In the genomic region with DNA sequence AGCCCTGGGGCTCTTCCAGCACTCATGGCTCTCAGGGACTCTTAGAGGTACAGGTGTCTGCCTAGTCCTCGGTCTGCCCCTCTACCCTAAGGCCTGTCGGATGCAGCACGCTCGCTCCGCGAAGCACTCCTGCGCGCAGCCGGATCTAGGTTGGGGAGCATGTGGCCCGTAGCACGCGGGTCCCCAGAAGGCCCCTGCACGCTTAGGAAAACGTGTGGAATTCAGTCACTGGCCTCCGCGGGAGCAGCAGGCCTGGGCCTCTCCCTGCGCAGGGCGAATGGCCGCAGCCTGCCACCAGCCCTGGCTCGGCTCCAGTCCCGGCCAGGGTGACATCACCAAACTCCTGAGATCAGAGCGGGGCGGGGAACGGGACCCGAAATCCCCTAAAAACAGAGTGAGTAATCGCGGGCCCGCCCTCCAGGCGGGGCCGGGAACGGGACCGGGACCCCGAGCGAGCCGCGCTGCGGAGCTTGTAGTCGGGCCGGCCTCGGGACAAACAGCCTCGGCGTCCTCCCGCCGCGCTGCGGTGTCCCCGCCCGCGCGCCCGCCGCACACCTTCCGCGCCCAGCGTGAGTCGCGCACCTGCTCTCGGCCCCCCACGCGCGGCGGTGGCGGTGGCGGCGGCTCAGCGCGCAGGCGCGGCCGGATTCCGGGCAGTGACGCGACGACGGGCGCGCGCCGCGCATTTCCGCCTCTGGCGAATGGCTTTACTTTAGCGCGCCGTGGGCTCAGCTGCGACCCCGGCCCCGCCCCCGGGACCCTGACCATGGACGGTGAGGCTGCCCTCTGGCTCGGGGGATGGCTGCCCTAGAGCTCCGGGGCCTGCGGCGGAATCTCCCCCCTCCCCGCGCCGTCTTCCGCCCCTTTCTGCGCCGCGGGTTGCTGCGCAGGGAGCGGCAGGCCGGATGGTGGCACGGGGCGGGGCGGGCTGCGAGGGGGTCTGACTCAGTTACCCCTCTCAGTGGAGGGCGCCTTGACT, we compare ENCODE assay signal across 7 mouse cellular contexts. TPM values are rescaled to one million over a fixed set of nuclear protein-coding genes. Genes with fewer than 3 reads are reported as not detected.
DNase-seq lines count a peak whose midpoint lies in the region; ATAC-seq lines count a peak whose summit lies in the region.

A gene (plus strand): TSS at position 415 of the 979 bp plus-strand sequence.

- peak within 1 kb of the TSS; percentile 91 for H3K4me2 ChIP-seq in intestine, embryonic 15.5 days (replicated peaks)

- no peaks in the 10 kb centered on the region for H3K9me3 ChIP-seq in intestine, embryonic 15.5 days
- H3K9me3 ChIP-seq in midbrain, embryonic 10.5 days (replicated peaks): no peaks in the 10 kb centered on the region

- H3K27me3 ChIP-seq in intestine, embryonic 15.5 days (replicated peaks): no peaks in the 10 kb centered on the region
- H3K27me3 ChIP-seq in midbrain, embryonic 10.5 days (ENCODE audit: low read depth, poor library complexity, severe bottlenecking): no peaks in the 10 kb centered on the region

- WGBS in intestine, embryonic 15.5 days: under 1% methylated on average over 96 of the region's 109 CpGs
- under 1% methylated on average over 93 of the region's 109 CpGs for WGBS in midbrain, embryonic 10.5 days

- peaks cover 19% of the 10 kb centered on the region for H3K4me1 ChIP-seq in intestine, embryonic 15.5 days (replicated peaks)
- peaks cover 27% of the 10 kb centered on the region for H3K4me1 ChIP-seq in midbrain, embryonic 10.5 days

- peaks cover 28% of the 10 kb centered on the region for H3K36me3 ChIP-seq in intestine, embryonic 15.5 days
- peaks cover 35% of the 10 kb centered on the region for H3K36me3 ChIP-seq in midbrain, embryonic 10.5 days

- peak within 1 kb of the TSS; percentile 87 for H3K4me3 ChIP-seq in intestine, embryonic 15.5 days (replicated peaks)
- H3K4me3 ChIP-seq in midbrain, embryonic 10.5 days: peak within 1 kb of the TSS; percentile 83

- DNase-seq in adrenal gland, adult 18-20 months (ENCODE audit: low spot score in 2 of 2): peak; percentile 93 to 95
- DNase-seq in embryo, embryonic 11 days: peak; percentile 92
- DNase-seq in gastrocnemius, postnatal 36 days: peak; percentile 89 to 93
- peak; percentile 88 to 93 for DNase-seq in left cerebral cortex, postnatal 25 days (ENCODE audit: low spot score in 2 of 2)
- peak; percentile 85 for DNase-seq in midbrain, embryonic 10.5 days (ENCODE audit: low spot score)
- peak; percentile 89 for DNase-seq in right cerebral cortex, postnatal 4 days

- intact Hi-C loops in gastrocnemius, postnatal 36 days (cut with DNase I): no loop called here
- intact Hi-C loops in left cerebral cortex, postnatal 25 days (cut with DNase I): loop anchor here (1.0 to 5.0 kb wide), 3 partner anchors 27 to 51 kb away; a partner anchor contains a TSS

- peak within 1 kb of the TSS; percentile 90 for H3K9ac ChIP-seq in intestine, embryonic 15.5 days

- peak within 1 kb of the TSS; percentile 90 for H3K27ac ChIP-seq in intestine, embryonic 15.5 days
- peak within 1 kb of the TSS; percentile 94 for H3K27ac ChIP-seq in midbrain, embryonic 10.5 days (replicated peaks)

- peak; percentile 92 for ATAC-seq in intestine, embryonic 15.5 days

RNA-seq across cellular contexts. Expression of the gene that starts here (rescaled TPM):
- total RNA-seq in adrenal gland, adult 18-20 months (2021): 10 to 100 TPM; 79.6 to 90.2 TPM
- 10 to 100 TPM; 12.4 to 14.9 TPM for total RNA-seq in gastrocnemius, postnatal 36 days (2021)
- 43.0 and 43.3 TPM in 2 replicates for polyA plus RNA-seq in intestine, embryonic 15.5 days (2015; fragmentation: Nextera tagmentation; extraction: Ambion mirVana)
- 10 to 100 TPM; 20.5 to 20.6 TPM for total RNA-seq in left cerebral cortex, postnatal 25 days (2021)
- polyA plus RNA-seq in midbrain, embryonic 10.5 days (2016; fragmentation: Nextera tagmentation; extraction: Ambion mirVana): 28.7 and 31.2 TPM in 2 replicates

Comparison
In these comparisons a context has a peak if more than half of its experiments do, and no peak if none do; other contexts are left out.
1. Peak in every context shown above with its lines: DNase-seq, ATAC-seq, H3K4me3 ChIP-seq and H3K27ac ChIP-seq.